Mouse (Mus musculus) CH12.LX (cell line): ENCODE results near the gene S100a16. TPM values are rescaled to one million over a fixed set of nuclear protein-coding genes. Genes with fewer than 3 reads are reported as not detected.

Source experiments
- DNase-seq: peaks from one replicate; pipeline ENCODE4 v3.0.0-alpha.2; 2013; ENCODE audit errors: extremely low read depth
- H3K27ac ChIP-seq: 2 replicates; pipeline ENCODE4 v1.5.1; 2012; ENCODE audit warnings: low read depth, mild to moderate bottlenecking, control low read depth, moderate library complexity; ENCODE audit not compliant: insufficient read depth
- H3K27me3 ChIP-seq: replicated peaks from 2 replicates; pipeline ENCODE3; 2012; ENCODE audit warnings: inconsistent platforms
- H3K36me3 ChIP-seq, 2 experiments: replicated peaks in 1 of 2; 2 replicates each; pipeline versions ENCODE3 to v1.6.1; 2012; ENCODE audit warnings: inconsistent platforms in 1 of 2, low read length in 1 of 2, mild to moderate bottlenecking in 1 of 2, mixed read lengths in 1 of 2, moderate library complexity in 1 of 2; ENCODE audit not compliant: control insufficient read depth in 1 of 2, insufficient read depth in 1 of 2
- H3K4me1 ChIP-seq, 2 experiments: 2 replicates each; pipeline ENCODE4 v1.6.1; 2012; ENCODE audit warnings: inconsistent platforms in 1 of 2, moderate library complexity in 1 of 2; ENCODE audit not compliant: insufficient read depth in 2 of 2, control insufficient read depth in 1 of 2
- H3K4me2 ChIP-seq: 2 replicates; pipeline ENCODE4 v1.6.1; 2012; ENCODE audit warnings: low read depth, mild to moderate bottlenecking, control low read depth; ENCODE audit not compliant: poor library complexity, insufficient read depth, severe bottlenecking
- H3K4me3 ChIP-seq, 3 experiments: fragments of 150-350 bp in 1 of 3; sonication (generic) in 1 of 3; replicated peaks in 1 of 3; 2 replicates each; pipeline versions ENCODE3 to v1.5.1; 2011 to 2012; ENCODE audit warnings: low read depth in 2 of 3, low read length in 2 of 3, mild to moderate bottlenecking in 2 of 3, moderate library complexity in 2 of 3, control low read depth in 1 of 3, improper control_type of control experiment in 1 of 3, inconsistent platforms in 1 of 3, mixed read lengths in 1 of 3; ENCODE audit not compliant: poor library complexity in 1 of 3
- H3K79me2 ChIP-seq: replicated peaks from 2 replicates; pipeline ENCODE4 v1.6.1; 2012; ENCODE audit warnings: mild to moderate bottlenecking, moderate library complexity; ENCODE audit not compliant: control insufficient read depth, poor library complexity, insufficient read depth, severe bottlenecking; ENCODE audit errors: extremely low read depth
- H3K9ac ChIP-seq: 2 replicates; pipeline ENCODE4 v1.6.1; 2012; ENCODE audit warnings: low read depth, mild to moderate bottlenecking, control low read depth, moderate library complexity; ENCODE audit not compliant: insufficient read depth
- H3K9me3 ChIP-seq: replicated peaks from 2 replicates; pipeline ENCODE3; 2012; ENCODE audit warnings: low read length, inconsistent platforms, mixed read lengths
- BHLHE40 ChIP-seq: IDR thresholded peaks from 2 replicates; pipeline ENCODE4 v1.6.1; 2011; ENCODE audit warnings: mild to moderate bottlenecking, low read depth, low read length, improper control_type of control experiment
- CHD1 ChIP-seq: IDR thresholded peaks from 2 replicates; pipeline ENCODE4 v1.6.1; 2012; ENCODE audit warnings: low read depth, low read length, improper control_type of control experiment, inconsistent platforms
- CTCF ChIP-seq, 2 experiments: IDR thresholded peaks in 1 of 2; conservative IDR thresholded peaks in 1 of 2; 2 replicates each; pipeline ENCODE4 v1.5.1; 2011 to 2012; ENCODE audit warnings: low read depth in 2 of 2, low read length in 2 of 2, improper control_type of control experiment in 1 of 2, inconsistent platforms in 1 of 2, mild to moderate bottlenecking in 1 of 2, moderate library complexity in 1 of 2
- ELF1 ChIP-seq: IDR thresholded peaks from 2 replicates; pipeline ENCODE4 v1.6.1; 2014; ENCODE audit warnings: low read depth, mild to moderate bottlenecking, inconsistent platforms, low read length, improper control_type of control experiment
- EP300 ChIP-seq: IDR thresholded peaks from 2 replicates; pipeline ENCODE4 v1.6.1; 2011; ENCODE audit warnings: low read length, improper control_type of control experiment
- IRF4 ChIP-seq: IDR thresholded peaks from 2 replicates; pipeline ENCODE4 v1.6.1; 2014; ENCODE audit warnings: low read depth, mild to moderate bottlenecking, inconsistent platforms, low read length, improper control_type of control experiment
- JUN ChIP-seq: IDR thresholded peaks from 2 replicates; pipeline ENCODE4 v1.6.1; 2011; ENCODE audit warnings: low read depth, mild to moderate bottlenecking, low read length, improper control_type of control experiment, moderate library complexity; ENCODE audit not compliant: insufficient read depth
- JUND ChIP-seq: conservative IDR thresholded peaks from 2 replicates; pipeline ENCODE4 v1.6.1; 2011; ENCODE audit warnings: low read depth, low read length, improper control_type of control experiment
- KAT2A ChIP-seq: IDR thresholded peaks from 2 replicates; pipeline ENCODE4 v1.6.1; 2012; ENCODE audit warnings: low read length, improper control_type of control experiment, inconsistent platforms; ENCODE audit not compliant: insufficient replicate concordance
- MAX ChIP-seq: IDR thresholded peaks from 2 replicates; pipeline ENCODE4 v1.6.1; 2011; ENCODE audit warnings: low read length, improper control_type of control experiment
- MEF2A ChIP-seq: IDR thresholded peaks from 2 replicates; pipeline ENCODE4 v1.6.1; 2014; ENCODE audit warnings: low read depth, mild to moderate bottlenecking, inconsistent platforms, low read length, improper control_type of control experiment, borderline replicate concordance
- MXI1 ChIP-seq: IDR thresholded peaks from 2 replicates; pipeline ENCODE4 v1.6.1; 2011; ENCODE audit warnings: mild to moderate bottlenecking, low read depth, low read length, improper control_type of control experiment
- MYC ChIP-seq: IDR thresholded peaks from 2 replicates; pipeline ENCODE4 v1.6.1; 2011; ENCODE audit warnings: low read depth, mild to moderate bottlenecking, improper control_type of control experiment, low read length
- NELFE ChIP-seq: IDR thresholded peaks from 2 replicates; pipeline ENCODE4 v1.6.1; 2011; ENCODE audit warnings: low read depth, low read length, improper control_type of control experiment
- NRF1 ChIP-seq: IDR thresholded peaks from 2 replicates; pipeline ENCODE4 v1.6.1; 2014; ENCODE audit warnings: low read depth, mild to moderate bottlenecking, inconsistent platforms, low read length, improper control_type of control experiment, moderate library complexity
- POLR2A ChIP-seq: IDR thresholded peaks from 2 replicates; pipeline ENCODE4 v1.6.1; 2011; ENCODE audit warnings: low read depth, mild to moderate bottlenecking, improper control_type of control experiment, low read length
- POLR2AphosphoS2 ChIP-seq: IDR thresholded peaks from 2 replicates; pipeline ENCODE4 v1.6.1; 2011; ENCODE audit warnings: low read depth, low read length, improper control_type of control experiment
- RAD21 ChIP-seq: IDR thresholded peaks from 2 replicates; pipeline ENCODE4 v1.6.1; 2011; ENCODE audit warnings: low read depth, mild to moderate bottlenecking, low read length, improper control_type of control experiment, moderate library complexity
- RCOR1 ChIP-seq: conservative IDR thresholded peaks from 2 replicates; pipeline ENCODE4 v1.6.1; 2012; ENCODE audit warnings: low read depth, mild to moderate bottlenecking, inconsistent platforms, low read length, improper control_type of control experiment
- SIN3A ChIP-seq: IDR thresholded peaks from 2 replicates; pipeline ENCODE4 v1.6.1; 2012; ENCODE audit warnings: low read length, improper control_type of control experiment, inconsistent platforms
- SMC3 ChIP-seq: IDR thresholded peaks from 2 replicates; pipeline ENCODE4 v1.6.1; 2011; ENCODE audit warnings: low read depth, low read length, improper control_type of control experiment
- TBP ChIP-seq: conservative IDR thresholded peaks from 2 replicates; pipeline ENCODE4 v1.6.1; 2011; ENCODE audit warnings: low read depth, low read length, improper control_type of control experiment
- TCF12 ChIP-seq: IDR thresholded peaks from 2 replicates; pipeline ENCODE4 v1.6.1; 2014; ENCODE audit warnings: low read depth, mild to moderate bottlenecking, inconsistent platforms, low read length, improper control_type of control experiment
- USF1 ChIP-seq: IDR thresholded peaks from 2 replicates; pipeline ENCODE4 v1.6.1; 2014; ENCODE audit warnings: low read depth, mild to moderate bottlenecking, inconsistent platforms, low read length, improper control_type of control experiment
- USF2 ChIP-seq: conservative IDR thresholded peaks from 2 replicates; pipeline ENCODE4 v1.6.1; 2011; ENCODE audit warnings: low read depth, low read length, improper control_type of control experiment
- ZC3H11A ChIP-seq: IDR thresholded peaks from 2 replicates; pipeline ENCODE4 v1.6.1; 2012; ENCODE audit warnings: low read depth, mild to moderate bottlenecking, inconsistent platforms, low read length, improper control_type of control experiment
- ZNF384 ChIP-seq: IDR thresholded peaks from 2 replicates; pipeline ENCODE4 v1.6.1; 2012; ENCODE audit warnings: low read depth, low read length, improper control_type of control experiment, inconsistent platforms
- dilution Hi-C: fragments of 300-500 bp; cut with MboI; formaldehyde crosslinking; loops from 2 replicates; pipeline ENCODE4 v1.14.3; 2020; ENCODE audit warnings: low sequenced_read_pairs; ENCODE audit not compliant: extremely low pct_unique_long_range_greater_than_20kb, extremely low pct_ligation_motif_present
- in situ Hi-C: fragments of 300-500 bp; cut with MboI; formaldehyde crosslinking; loops from 3 replicates; pipeline ENCODE4 v1.14.3; 2019; ENCODE audit warnings: low sequenced_read_pairs, low pct_ligation_motif_present, low pct_unique_long_range_greater_than_20kb, mixed read lengths
- polyA plus RNA-seq: library from polyadenylated mRNA; unstranded; fragments of >175 nt; gene quantifications from 2 replicates; pipeline ENCODE4 v1.2.1, GENCODE M21; 2012; ENCODE audit warnings: low read depth; ENCODE audit not compliant: insufficient read length
- total RNA-seq, 2 experiments: library from RNA; depleted of rRNA; stranded (reverse); fragments of 300-350 nt in 1 of 2; fragments of >200 nt in 1 of 2; gene quantifications; 2 replicates each; pipeline ENCODE4 v1.2.3; 2012 to 2014

S100a16 gene
- total and polyA plus RNA-seq, 3 experiments, result not detected

GRCm38 (mm10) chr3:90576351-90577001 lies 39.4 kb downstream of the S100a16 start:
- Histone ChIP-seq H3K27ac (no peak overlapping the region), H3K4me1 (no peaks in the 10 kb centered on the region), H3K9ac (no peak overlapping the region), H3K4me3 (no peak overlapping the region), H3K79me2 (no peaks in the 10 kb centered on the region), H3K27me3 (peaks cover 2% of the 10 kb centered on the region), H3K36me3 (no peaks in the 10 kb centered on the region), H3K4me2 (no peak overlapping the region), H3K9me3 (no peaks in the 10 kb centered on the region)
- DNase-seq, result no peak
- TF ChIP-seq RCOR1, result no peak
- TF ChIP-seq USF2, result no peak
- no peak for TF ChIP-seq SMC3
- no peak for TF ChIP-seq ZC3H11A
- no peak for TF ChIP-seq JUND
- no peak for TF ChIP-seq BHLHE40
- no peak for TF ChIP-seq IRF4
- TF ChIP-seq ZNF384, result no peak
- no peak for TF ChIP-seq MYC
- TF ChIP-seq ELF1, result no peak
- TF ChIP-seq MXI1, result no peak
- no peak for TF ChIP-seq JUN
- TF ChIP-seq POLR2A, result no peak
- no peak for TF ChIP-seq TCF12
- TF ChIP-seq MAX, result no peak
- no peak for TF ChIP-seq MEF2A
- no peak for TF ChIP-seq SIN3A
- TF ChIP-seq TBP, result no peak
- dilution Hi-C loops, result no loop called here
- in situ Hi-C loops, result no loop called here

GRCm38 (mm10) chr3:90579433-90579832 lies 42.4 kb downstream of the S100a16 start:
- no peak overlapping the region for H3K4me2 ChIP-seq
- H3K27me3 ChIP-seq, result peaks cover 2% of the 10 kb centered on the region
- TF ChIP-seq USF1 (no peak), IRF4 (no peak), CTCF (conservative IDR thresholded peaks at IDR 0.05 in 1 of 2, IDR thresholded peaks at IDR 0.05 in 1 of 2; ENCODE audit: low read depth in 2 of 2, low read length in 2 of 2) (no peak), TCF12 (no peak), MYC (no peak), POLR2AphosphoS2 (no peak), CHD1 (no peak), ELF1 (no peak), KAT2A (no peak), NRF1 (no peak), NELFE (no peak), BHLHE40 (no peak), RAD21 (no peak), JUND (no peak), EP300 (no peak), SMC3 (no peak), POLR2A (no peak)
- no peak overlapping the region for H3K4me3 ChIP-seq
- H3K4me1 ChIP-seq, result peaks cover 6 to 12% of the 10 kb centered on the region in 2 experiments; a peak in 3 of 4 replicates
- no peak overlapping the region for H3K9ac ChIP-seq
- H3K27ac ChIP-seq, result no peak overlapping the region
- H3K79me2 ChIP-seq, result no peaks in the 10 kb centered on the region
- H3K36me3 ChIP-seq, result no peaks in the 10 kb centered on the region
- no peak for DNase-seq
- in situ Hi-C loops, result no loop called here
- H3K9me3 ChIP-seq, result no peaks in the 10 kb centered on the region
- dilution Hi-C loops, result no loop called here
